Mouse (Mus musculus): Measurements from ENCODE around the gene Rbmx. TPM values are rescaled to one million over a fixed set of nuclear protein-coding genes. Genes with fewer than 3 reads are reported as not detected.

Gene Rbmx
- polyA plus RNA-seq (2012; rRNA removed): 239 and 240 TPM in 2 replicates

GRCm38 (mm10) chrX:57392367-57393246, at the start of gene Rbmx:
Gene Rbmx (minus strand): TSS chrX:57393036.

DNA sequence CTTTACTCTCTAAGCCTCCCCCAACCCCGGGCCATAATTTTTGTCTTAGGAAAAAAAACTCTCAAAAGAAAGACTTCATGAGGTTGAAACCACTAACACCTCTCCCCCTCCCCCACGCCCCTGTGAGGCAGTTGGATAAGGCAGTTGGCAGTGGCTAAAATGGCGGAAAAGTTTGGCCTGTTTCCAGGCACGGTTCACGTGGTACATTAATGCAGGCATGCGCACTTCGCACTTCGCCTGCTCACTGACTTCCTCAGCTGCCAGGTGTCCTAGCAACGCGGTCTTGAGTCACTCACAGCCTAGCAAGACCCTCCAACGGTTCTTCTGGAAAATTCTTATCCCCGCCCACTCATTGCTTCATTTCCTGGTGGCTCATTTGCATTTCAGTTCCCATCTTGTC, 15.9 kb upstream of the Rbmx start, which contains the start of gene Gm364:
Gene Gm364 (plus strand): TSS at position 386 of the 400 bp plus-strand sequence.

DNA sequence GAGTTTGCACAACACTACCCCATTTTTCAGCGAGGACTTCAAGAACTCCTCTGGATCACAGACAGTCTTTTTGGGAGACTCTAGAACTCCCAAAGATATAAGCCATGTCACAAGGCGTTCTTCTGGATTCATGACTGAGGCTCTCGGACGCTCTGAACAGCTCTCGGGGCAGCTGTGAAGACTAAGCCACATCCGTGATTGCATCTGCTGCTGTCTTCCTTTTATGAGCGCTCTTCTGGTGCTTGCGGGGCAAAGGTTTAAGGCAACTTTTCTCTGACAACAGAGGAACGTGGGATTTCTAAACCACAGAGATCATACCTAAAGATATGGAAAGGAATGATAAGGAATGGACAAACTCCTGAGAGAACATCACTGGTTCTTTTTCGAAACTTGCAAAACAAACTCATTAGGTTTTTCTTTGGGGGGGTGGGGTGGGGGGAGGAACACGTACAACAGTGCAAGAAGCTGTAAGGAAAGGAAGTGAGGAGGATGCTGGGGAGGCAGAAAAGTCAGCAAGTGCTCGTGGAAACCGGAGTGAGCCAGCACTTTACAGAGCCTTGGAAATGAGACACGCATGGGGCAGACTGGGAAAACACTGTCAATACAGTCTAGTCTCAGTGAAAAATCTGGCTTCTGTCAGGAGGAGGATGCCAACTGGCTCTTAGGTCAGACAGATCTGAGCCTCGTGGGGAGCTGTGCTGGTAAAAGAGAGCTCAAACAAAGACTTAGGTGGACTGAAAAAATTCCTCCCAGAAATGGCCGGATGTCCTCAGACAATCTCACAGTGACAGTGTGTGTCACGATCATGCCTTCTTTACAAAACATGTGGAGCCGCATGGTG, 54.2 kb downstream of the Rbmx start, which contains the start of gene Arhgef6:
Gene Arhgef6 (minus strand): TSS at position 359 of the 841 bp plus-strand sequence.

Other genes with a start within 250 kb of the Rbmx start
- gene Cd40lg, start 180.9 kb downstream of the Rbmx start, polyA plus RNA-seq (2012; rRNA removed): not detected in 2 replicates
- 7.3 and 9.2 TPM in 2 replicates for gene Arhgef6, start 54.3 kb downstream of the Rbmx start, polyA plus RNA-seq (2012; rRNA removed)
- not detected in 2 replicates for gene Gm364, start 16.1 kb upstream of the Rbmx start, polyA plus RNA-seq (2012; rRNA removed)
- gene Gpr101, start 110.7 kb upstream of the Rbmx start, polyA plus RNA-seq (2012; rRNA removed): 0.02 and 0.04 TPM in 2 replicates

All from central nervous system, embryonic 11.5 days (tissue).